Mouse (Mus musculus) limb, embryonic 11.5 days (tissue): ENCODE results near the gene Zfp511. TPM values are rescaled to one million over a fixed set of nuclear protein-coding genes. Genes with fewer than 3 reads are reported as not detected.

ENCODE experiments used
- ATAC-seq: fragments of 200-750 bp; cut with Nextera tagmentation; 2 replicates; pipeline ENCODE4 v1.8.0; 2017; ENCODE audit warnings: low read depth; ENCODE audit not compliant: insufficient number of reproducible peaks, low FRiP score, low TSS enrichment
- DNase-seq: peaks from one replicate; pipeline ENCODE4 v3.0.0-alpha.2; 2015; ENCODE audit warnings: low spot score
- H3K27ac ChIP-seq: fragments of 300-500 bp; sonication (generic); replicated peaks from 2 replicates; pipeline ENCODE4 v1.5.1; 2014; ENCODE audit warnings: low read depth, mild to moderate bottlenecking, low read length
- H3K27me3 ChIP-seq: fragments of 300-500 bp; sonication (generic); 2 replicates; pipeline ENCODE4 v1.6.1; 2014; ENCODE audit warnings: mild to moderate bottlenecking, low read length, mixed read lengths; ENCODE audit not compliant: control insufficient read depth, insufficient read depth
- H3K36me3 ChIP-seq: fragments of 300-500 bp; sonication (generic); 2 replicates; pipeline ENCODE4 v1.6.1; 2014; ENCODE audit warnings: mild to moderate bottlenecking, low read length, moderate library complexity, mixed read lengths; ENCODE audit not compliant: control insufficient read depth, insufficient read depth
- H3K4me1 ChIP-seq: fragments of 300-500 bp; sonication (generic); 2 replicates; pipeline ENCODE4 v1.6.1; 2014; ENCODE audit warnings: low read length, mixed read lengths; ENCODE audit not compliant: control insufficient read depth, insufficient read depth
- H3K4me2 ChIP-seq: fragments of 300-500 bp; sonication (generic); 2 replicates; pipeline ENCODE4 v1.6.1; 2014; ENCODE audit warnings: low read depth, mild to moderate bottlenecking, moderate library complexity; ENCODE audit not compliant: severe bottlenecking
- H3K4me3 ChIP-seq: fragments of 300-500 bp; sonication (generic); 2 replicates; pipeline ENCODE4 v1.5.1; 2014; ENCODE audit warnings: low read depth, low read length
- H3K9ac ChIP-seq: fragments of 300-500 bp; sonication (generic); 2 replicates; pipeline ENCODE4 v1.6.1; 2014; ENCODE audit warnings: mild to moderate bottlenecking, low read length
- H3K9me3 ChIP-seq: fragments of 300-500 bp; sonication (generic); 2 replicates; pipeline ENCODE4 v1.6.1; 2016; ENCODE audit warnings: low read length; ENCODE audit not compliant: control insufficient read depth
- WGBS: fragments of 180-500 bp; shearing (Covaris S2); extraction: QIAGEN DNeasy Blood & Tissue Kit; methylation state at CpG from one replicate; pipeline ENCODE4 v1.1.7; 2014; 5-methylcytosine and 5-hydroxymethylcytosine counted together
- polyA plus RNA-seq: library from polyadenylated mRNA; unstranded; fragments of >200 nt; fragmentation: Nextera tagmentation; extraction: Ambion mirVana; gene quantifications from 2 replicates; pipeline ENCODE4 v1.2.1, GENCODE M21; 2014

The Zfp511 gene
- polyA plus RNA-seq, 1 experiment from 2014 or later = 42.1 TPM

DNA sequence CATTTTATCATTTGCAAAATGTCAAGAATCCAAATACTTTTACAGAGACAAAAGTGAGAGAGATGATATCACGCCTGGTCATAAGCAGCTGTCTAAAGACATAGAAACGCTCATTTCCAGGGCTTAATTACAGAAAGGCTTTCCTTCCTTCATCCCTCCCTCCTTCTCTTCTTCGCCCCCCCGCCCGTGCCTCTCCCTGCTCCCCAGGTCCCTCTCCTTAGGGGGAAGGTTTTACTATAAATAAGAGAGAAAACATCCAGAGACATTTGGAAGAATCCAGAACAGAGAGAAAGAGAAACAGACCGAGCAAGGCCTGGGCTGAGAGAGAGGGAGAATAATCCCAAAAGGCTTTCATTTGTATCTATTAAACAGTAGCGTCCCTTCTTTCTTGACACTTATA is 735 bp upstream of the Zfp511 start:
- WGBS = 26% methylated on average over 7 of the region's 7 CpGs
- Histone ChIP-seq H3K9ac (peak overlapping the region; percentile 88), H3K9me3 (no peaks in the 10 kb centered on the region), H3K4me2 (peak overlapping the region; percentile 83), H3K27ac (no peak overlapping the region), H3K36me3 (peaks cover 12% of the 10 kb centered on the region), H3K4me3 (peak overlapping the region; percentile 87), H3K4me1 (peaks cover 9% of the 10 kb centered on the region; the same call in 1 of the 2 replicates), H3K27me3 (no peaks in the 10 kb centered on the region)
- no peak for ATAC-seq
- DNase-seq = no peak

DNA sequence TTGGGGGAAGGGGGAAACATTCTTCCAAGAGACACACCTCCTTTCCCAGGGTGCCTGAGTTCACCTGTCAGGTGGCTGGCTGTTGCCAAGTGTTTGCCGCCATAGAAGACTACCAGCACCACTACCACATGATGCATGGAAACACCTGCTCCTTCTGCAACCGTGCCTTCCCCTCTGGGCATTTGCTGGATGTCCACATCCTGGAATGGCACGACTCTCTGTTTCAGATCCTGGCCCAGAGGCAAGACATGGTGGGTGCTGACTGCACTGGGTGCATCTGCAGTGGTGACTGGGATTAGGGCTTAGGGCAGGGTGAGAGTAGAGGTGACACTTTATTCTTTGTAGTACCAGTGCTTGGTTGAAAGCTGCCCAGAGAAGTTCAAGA is 972 bp downstream of the Zfp511 start:
- H3K36me3 ChIP-seq = peaks cover 2% of the 10 kb centered on the region; the same call in 1 of the 2 replicates

DNA sequence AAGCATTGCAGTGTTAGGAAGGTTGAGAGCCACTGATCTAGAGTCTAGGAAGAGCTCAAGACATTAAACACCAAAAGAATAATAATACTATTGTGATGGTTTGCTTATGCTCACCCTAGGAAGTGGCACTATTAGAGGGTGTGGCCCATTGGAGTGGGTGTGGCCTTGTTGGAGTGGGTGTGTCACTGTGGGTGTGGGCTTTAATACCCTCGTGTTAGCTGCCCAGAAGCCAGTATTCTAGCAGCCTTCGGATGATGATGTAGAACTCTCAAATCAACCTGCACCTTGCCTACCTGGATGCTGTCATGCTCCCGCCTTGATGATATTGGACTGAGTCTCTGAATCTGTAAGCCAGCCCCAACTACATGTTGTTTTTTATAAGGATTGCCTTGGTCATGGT is 6.5 kb downstream of the Zfp511 start:
- Histone ChIP-seq H3K4me2 (no peak overlapping the region), H3K36me3 (no peaks in the 10 kb centered on the region), H3K27me3 (peaks cover 28% of the 10 kb centered on the region), H3K9me3 (no peaks in the 10 kb centered on the region), H3K27ac (no peak overlapping the region), H3K9ac (no peak overlapping the region), H3K4me1 (no peaks in the 10 kb centered on the region), H3K4me3 (no peak overlapping the region)
- 59% methylated on average over 3 of the region's 3 CpGs for WGBS
- DNase-seq (no peak), ATAC-seq (no peak)

More for the DNA sequence above, 972 bp downstream of the Zfp511 start:
- Histone ChIP-seq H3K4me1 (peaks cover 9% of the 10 kb centered on the region; the same call in 1 of the 2 replicates), H3K9ac (no peak overlapping the region), H3K4me2 (peak overlapping the region; percentile 83), H3K27ac (no peak overlapping the region), H3K4me3 (peak overlapping the region; percentile 87), H3K9me3 (no peaks in the 10 kb centered on the region), H3K27me3 (no peaks in the 10 kb centered on the region)
- WGBS = 47% methylated on average over 3 of the region's 3 CpGs
- ATAC-seq (no peak), DNase-seq (no peak)

DNA sequence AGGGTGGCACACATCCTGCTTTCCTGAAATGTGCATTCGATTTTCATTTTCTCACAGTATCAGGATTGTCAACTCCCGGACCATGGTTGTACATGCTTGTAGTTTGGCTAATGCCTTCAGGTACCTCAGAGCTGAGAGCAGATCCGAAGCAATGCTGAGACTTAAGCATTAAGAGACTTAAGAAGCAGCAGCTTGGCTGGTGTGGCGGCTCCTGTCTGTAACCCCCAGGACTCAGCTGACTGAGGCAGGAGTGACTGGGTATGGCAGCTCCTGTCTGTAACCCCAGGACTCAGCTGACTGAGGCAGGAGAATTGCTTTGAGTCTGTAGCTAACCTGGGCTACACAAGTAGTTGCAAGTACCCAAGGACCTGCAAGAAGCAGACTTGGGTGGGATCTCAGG is 9.4 kb downstream of the Zfp511 start:
- H3K9ac ChIP-seq = no peak overlapping the region
- H3K36me3 ChIP-seq = no peaks in the 10 kb centered on the region
- H3K4me3 ChIP-seq = no peak overlapping the region
- no peak overlapping the region for H3K27ac ChIP-seq
- peaks cover 56% of the 10 kb centered on the region for H3K27me3 ChIP-seq
- WGBS = 75% methylated on average over 4 of the region's 4 CpGs
- no peak overlapping the region for H3K4me2 ChIP-seq
- no peak for DNase-seq
- H3K4me1 ChIP-seq = no peaks in the 10 kb centered on the region; the same call in 1 of the 2 replicates
- H3K9me3 ChIP-seq = no peaks in the 10 kb centered on the region
- ATAC-seq = no peak

DNA sequence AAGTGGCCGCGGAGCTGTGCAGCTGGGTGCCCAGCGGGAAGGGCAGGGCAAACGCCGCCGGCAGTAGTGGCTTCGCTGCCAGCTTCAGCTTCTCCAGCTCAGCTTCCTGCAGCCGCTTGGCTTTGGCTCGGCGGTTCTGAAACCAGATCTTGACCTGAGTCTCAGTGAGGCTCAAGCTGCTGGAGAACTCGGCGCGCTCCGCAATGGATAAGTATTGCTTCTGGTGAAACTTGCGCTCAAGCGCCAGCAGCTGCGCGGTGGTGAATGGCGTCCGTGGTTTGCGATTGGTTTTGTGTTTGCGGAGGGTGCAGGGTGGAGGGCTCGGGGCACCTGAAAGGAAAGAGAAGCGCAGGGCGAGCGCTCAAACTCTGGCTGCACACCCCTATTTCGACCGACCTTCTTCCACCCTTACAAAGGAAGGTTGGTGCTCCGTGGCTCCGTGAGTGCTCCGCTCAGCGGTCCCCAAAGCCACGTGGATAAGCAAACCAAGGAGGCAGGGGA is 11.7 kb downstream of the Zfp511 start:
- ATAC-seq (no peak), DNase-seq (peak; percentile 72)
- Histone ChIP-seq H3K36me3 (no peaks in the 10 kb centered on the region), H3K9me3 (no peaks in the 10 kb centered on the region), H3K4me1 (no peaks in the 10 kb centered on the region; the same call in 1 of the 2 replicates), H3K27ac (no peak overlapping the region), H3K4me3 (peak overlapping the region; percentile 30), H3K9ac (0 out of 2 replicates have a peak overlapping the region, but pooled peaks have one; percentile 7), H3K27me3 (peaks cover 72% of the 10 kb centered on the region), H3K4me2 (peak overlapping the region; percentile 45)
- WGBS = under 1% methylated on average over 33 of the region's 33 CpGs

DNA sequence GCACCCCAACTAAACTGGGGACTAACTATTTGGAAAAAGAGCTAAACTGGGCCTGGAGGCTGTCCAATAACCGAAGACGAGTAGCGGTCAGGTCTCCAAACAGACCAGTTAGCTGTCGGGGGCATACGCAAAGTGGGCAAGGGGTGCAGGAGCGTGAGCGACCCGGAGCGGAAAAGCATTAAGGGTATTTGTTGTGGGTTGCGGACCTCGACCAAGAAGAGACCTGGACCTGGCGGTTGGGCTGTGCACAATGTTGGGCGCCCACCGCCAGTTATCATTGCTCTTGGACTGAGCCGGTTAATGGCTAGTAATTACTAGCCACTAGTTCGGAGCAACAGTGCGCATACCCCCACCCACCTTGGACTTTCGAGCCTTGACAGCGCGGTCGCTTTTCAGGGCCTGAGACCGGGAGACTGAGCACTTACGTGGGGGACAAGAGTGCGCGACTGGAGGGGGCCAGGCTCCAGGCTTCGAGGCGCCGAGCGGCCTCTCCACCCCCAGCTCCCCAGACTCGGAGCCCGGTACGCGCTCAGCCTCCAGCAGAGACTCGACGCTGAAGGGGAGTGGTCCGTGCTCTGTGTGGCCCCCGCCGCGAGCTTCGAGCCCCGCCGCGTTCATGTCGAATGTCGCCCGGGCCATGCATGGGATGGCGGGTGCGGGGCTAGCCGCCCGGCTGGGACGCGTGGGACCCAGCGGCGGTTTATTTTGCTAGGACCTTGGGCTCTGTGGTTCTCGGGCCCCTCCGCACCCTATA is 12.3 kb downstream of the Zfp511 start, which contains the start of gene Msx3:
Msx3 (minus strand) TSS at position 729 of the 754 bp plus-strand sequence.
- no peaks in the 10 kb centered on the region; the same call in 1 of the 2 replicates for H3K4me1 ChIP-seq
- DNase-seq = peak; percentile 58
- H3K27ac ChIP-seq = no peak within 1 kb of the TSS
- peak within 1 kb of the TSS; percentile 30 for H3K4me3 ChIP-seq
- H3K36me3 ChIP-seq = no peaks in the 10 kb centered on the region
- WGBS = 1% methylated on average over 56 of the region's 56 CpGs
- peaks cover 74% of the 10 kb centered on the region for H3K27me3 ChIP-seq
- peak; percentile 33 for ATAC-seq
- H3K4me2 ChIP-seq = peak within 1 kb of the TSS; percentile 45
- 0 out of 2 replicates have a peak within 1 kb of the TSS, but pooled peaks have one; percentile 7 for H3K9ac ChIP-seq
- no peaks in the 10 kb centered on the region for H3K9me3 ChIP-seq

DNA sequence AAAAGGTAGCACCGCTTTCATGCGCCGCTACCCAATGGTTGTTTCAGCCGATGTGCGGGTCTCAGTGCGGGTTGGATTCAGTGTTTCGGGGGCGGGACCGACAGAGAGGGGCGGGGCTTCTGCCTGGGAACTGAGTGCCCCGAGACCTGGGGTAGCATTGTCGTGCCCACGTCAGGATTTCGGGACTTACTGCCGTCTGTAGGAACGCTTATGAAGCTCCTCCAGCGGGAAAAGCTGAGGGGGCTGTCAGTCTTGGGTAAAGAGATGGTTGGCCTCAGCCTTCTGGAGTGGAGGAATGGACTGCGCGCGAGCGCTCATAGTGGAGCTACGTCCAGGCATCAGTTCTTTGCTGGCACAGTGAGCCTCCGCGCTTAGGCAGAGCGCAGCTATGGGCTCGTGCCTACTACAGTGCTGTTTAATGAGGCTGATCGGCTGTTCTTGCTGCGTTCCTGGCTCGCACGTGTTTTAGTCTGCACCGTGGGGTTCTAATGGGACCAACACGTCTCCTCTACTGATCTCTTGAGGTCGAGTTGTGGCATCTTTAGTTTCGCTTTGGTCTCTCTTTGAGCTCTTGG is 13.0 kb downstream of the Zfp511 start:
- peaks cover 74% of the 10 kb centered on the region for H3K27me3 ChIP-seq
- H3K27ac ChIP-seq = no peak overlapping the region
- no peaks in the 10 kb centered on the region; the same call in 1 of the 2 replicates for H3K4me1 ChIP-seq
- H3K9ac ChIP-seq = no peak overlapping the region
- WGBS = under 1% methylated on average over 34 of the region's 34 CpGs
- DNase-seq (peak; percentile 60), ATAC-seq (peak; percentile 66)
- H3K36me3 ChIP-seq = no peaks in the 10 kb centered on the region
- H3K4me3 ChIP-seq = peak overlapping the region; percentile 30
- no peaks in the 10 kb centered on the region for H3K9me3 ChIP-seq
- peak overlapping the region; percentile 45 for H3K4me2 ChIP-seq

DNA sequence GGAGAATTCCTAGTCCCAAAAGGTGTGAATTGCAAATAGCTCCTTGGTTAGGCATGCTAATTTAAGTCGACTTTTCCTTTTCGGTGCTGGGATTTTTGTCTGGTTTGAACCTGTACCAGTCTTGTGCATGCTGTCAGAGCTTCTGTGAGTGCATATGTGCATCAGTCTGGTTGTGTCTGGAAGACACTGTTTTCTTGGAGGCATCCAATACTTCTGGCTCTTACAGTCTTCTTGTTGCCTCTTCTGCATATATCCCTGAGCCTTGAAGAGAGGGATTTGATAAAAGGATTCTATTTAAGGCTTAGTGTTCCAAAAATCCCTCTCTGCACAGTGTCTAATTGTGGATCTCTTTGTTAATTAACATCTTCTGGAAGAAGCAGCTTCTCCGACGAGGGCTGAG is 17.9 kb downstream of the Zfp511 start:
- H3K4me3 ChIP-seq = no peak overlapping the region
- H3K9ac ChIP-seq = no peak overlapping the region
- peaks cover 58% of the 10 kb centered on the region for H3K27me3 ChIP-seq
- ATAC-seq = no peak
- WGBS = 75% methylated on average over 4 of the region's 4 CpGs
- no peak for DNase-seq
- H3K4me1 ChIP-seq = no peaks in the 10 kb centered on the region
- no peaks in the 10 kb centered on the region for H3K9me3 ChIP-seq
- no peak overlapping the region for H3K27ac ChIP-seq
- H3K36me3 ChIP-seq = no peaks in the 10 kb centered on the region
- no peak overlapping the region for H3K4me2 ChIP-seq
